Mouse (Mus musculus) heart, embryonic 16.5 days (tissue): ENCODE data around the gene Wdr73. TPM values are rescaled to one million over a fixed set of nuclear protein-coding genes. Genes with fewer than 3 reads are reported as not detected.

ENCODE experiments used
- ATAC-seq: fragments of 200-750 bp; cut with Nextera tagmentation; replicated peaks from 2 replicates; pipeline ENCODE4 v1.8.0; 2017; ENCODE audit warnings: moderate number of reproducible peaks; ENCODE audit not compliant: insufficient read depth, low FRiP score; ENCODE audit errors: extremely low read depth
- H3K27ac ChIP-seq: fragments of 300-500 bp; sonication (generic); 2 replicates; pipeline ENCODE4 v1.5.1; 2014; ENCODE audit warnings: mild to moderate bottlenecking, low read length, control low read depth, moderate library complexity
- H3K27me3 ChIP-seq: fragments of 300-500 bp; sonication (generic); 2 replicates; pipeline ENCODE4 v1.6.1; 2014; ENCODE audit warnings: low read length, mixed read lengths; ENCODE audit not compliant: control insufficient read depth, insufficient read depth
- H3K36me3 ChIP-seq: fragments of 300-500 bp; sonication (generic); 2 replicates; pipeline ENCODE4 v1.6.1; 2014; ENCODE audit not compliant: control insufficient read depth, insufficient read depth
- H3K4me1 ChIP-seq: fragments of 300-500 bp; sonication (generic); 2 replicates; pipeline ENCODE4 v1.6.1; 2014; ENCODE audit warnings: low read length, mixed read lengths; ENCODE audit not compliant: control insufficient read depth, insufficient read depth
- H3K4me2 ChIP-seq: fragments of 300-500 bp; sonication (generic); 2 replicates; pipeline ENCODE4 v1.6.1; 2014; ENCODE audit warnings: low read depth, mild to moderate bottlenecking, control low read depth, low read length
- H3K4me3 ChIP-seq: fragments of 300-500 bp; sonication (generic); 2 replicates; pipeline ENCODE4 v1.5.1; 2014; ENCODE audit warnings: mild to moderate bottlenecking, control low read depth, low read length
- H3K9ac ChIP-seq: fragments of 300-500 bp; sonication (generic); 2 replicates; pipeline ENCODE4 v1.6.1; 2014; ENCODE audit warnings: low read length, control low read depth
- H3K9me3 ChIP-seq: fragments of 300-500 bp; sonication (generic); replicated peaks from 2 replicates; pipeline ENCODE4 v1.6.1; 2016; ENCODE audit warnings: low read length; ENCODE audit not compliant: control insufficient read depth
- WGBS: fragments of 180-500 bp; shearing (Covaris S2); extraction: QIAGEN DNeasy Blood & Tissue Kit; methylation state at CpG from one replicate; pipeline ENCODE4 v1.1.7; 2014; 5-methylcytosine and 5-hydroxymethylcytosine counted together
- polyA plus RNA-seq: library from polyadenylated mRNA; unstranded; fragments of >200 nt; fragmentation: Nextera tagmentation; extraction: Ambion mirVana; gene quantifications from 2 replicates; pipeline ENCODE4 v1.2.1, GENCODE M21; 2015

The Wdr73 gene
- polyA plus RNA-seq, 1 experiment from 2014 or later: 21.5 TPM

DNA sequence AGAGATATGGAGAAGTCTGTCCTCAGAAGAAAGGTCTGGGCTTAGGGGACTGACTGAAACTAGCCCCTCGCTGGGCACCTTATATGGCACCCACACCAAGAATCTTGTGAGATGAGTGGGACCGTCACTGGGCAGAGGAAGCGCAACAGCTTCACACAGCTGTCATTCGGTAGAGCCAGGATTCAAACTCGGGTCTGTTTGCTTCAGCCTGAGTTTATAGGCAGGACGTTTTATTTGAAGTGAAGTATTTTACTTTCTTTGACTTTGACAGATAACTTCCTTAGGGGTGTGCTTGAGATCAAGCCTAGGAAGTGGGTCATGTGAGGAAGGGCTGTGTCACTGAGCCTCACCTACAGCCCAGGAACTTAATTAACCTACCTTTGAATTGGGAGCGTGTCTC, 35.5 kb downstream of the Wdr73 start:
- Histone ChIP-seq H3K9me3 (no peaks in the 10 kb centered on the region), H3K4me3 (no peak overlapping the region), H3K27me3 (no peaks in the 10 kb centered on the region), H3K36me3 (peaks cover 28% of the 10 kb centered on the region), H3K4me2 (peak overlapping the region; percentile 29), H3K27ac (peak overlapping the region; percentile 86), H3K9ac (0 out of 2 replicates have a peak overlapping the region, but pooled peaks have one; percentile 2), H3K4me1 (peaks cover 39% of the 10 kb centered on the region)
- WGBS: 77% methylated on average over 7 of the region's 7 CpGs
- ATAC-seq: no peak

DNA sequence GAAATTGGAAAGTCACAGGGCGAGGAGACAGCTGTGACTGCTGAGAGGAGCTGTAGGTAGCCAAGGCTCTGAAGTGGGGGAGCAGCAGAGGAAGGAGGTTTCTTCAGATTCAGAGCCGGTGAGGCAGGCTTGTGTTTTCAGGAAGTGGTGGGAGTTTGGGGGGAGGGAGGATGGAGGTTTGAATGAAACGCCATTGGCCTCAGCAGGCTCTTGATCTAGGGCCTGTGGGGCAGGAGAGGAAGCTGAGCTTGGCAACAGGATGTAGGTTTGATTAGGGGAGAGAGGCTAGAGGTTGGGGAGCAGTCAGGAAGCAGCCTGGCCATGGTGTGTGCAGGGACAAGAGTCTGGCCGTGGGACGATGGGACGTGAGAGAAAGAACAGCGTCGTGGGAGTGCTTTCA, 36.2 kb downstream of the Wdr73 start:
- no peak overlapping the region for H3K9ac ChIP-seq
- peak overlapping the region; percentile 29 for H3K4me2 ChIP-seq
- 53% methylated on average over 8 of the region's 8 CpGs for WGBS
- ATAC-seq: peak; percentile 34; the same call in 1 of the 2 replicates
- peaks cover 43% of the 10 kb centered on the region for H3K4me1 ChIP-seq
- no peaks in the 10 kb centered on the region for H3K27me3 ChIP-seq
- peak overlapping the region; percentile 0; the same call in 1 of the 2 replicates for H3K4me3 ChIP-seq
- peak overlapping the region; percentile 86 for H3K27ac ChIP-seq
- peaks cover 28% of the 10 kb centered on the region for H3K36me3 ChIP-seq
- H3K9me3 ChIP-seq: no peaks in the 10 kb centered on the region

GRCm38 (mm10) chr7:80864151-80864550, 36.9 kb downstream of the Wdr73 start:
- WGBS: 44% methylated on average over 1 of the region's 1 CpGs
- Histone ChIP-seq H3K4me2 (no peak overlapping the region), H3K27ac (peak overlapping the region; percentile 86), H3K9me3 (no peaks in the 10 kb centered on the region), H3K36me3 (peaks cover 27% of the 10 kb centered on the region), H3K9ac (no peak overlapping the region), H3K4me1 (peaks cover 44% of the 10 kb centered on the region), H3K27me3 (no peaks in the 10 kb centered on the region), H3K4me3 (no peak overlapping the region)
- ATAC-seq: no peak

GRCm38 (mm10) chr7:80863520-80863919, 37.5 kb downstream of the Wdr73 start:
- H3K4me2 ChIP-seq: peak overlapping the region; percentile 27; the same call in 1 of the 2 replicates

DNA sequence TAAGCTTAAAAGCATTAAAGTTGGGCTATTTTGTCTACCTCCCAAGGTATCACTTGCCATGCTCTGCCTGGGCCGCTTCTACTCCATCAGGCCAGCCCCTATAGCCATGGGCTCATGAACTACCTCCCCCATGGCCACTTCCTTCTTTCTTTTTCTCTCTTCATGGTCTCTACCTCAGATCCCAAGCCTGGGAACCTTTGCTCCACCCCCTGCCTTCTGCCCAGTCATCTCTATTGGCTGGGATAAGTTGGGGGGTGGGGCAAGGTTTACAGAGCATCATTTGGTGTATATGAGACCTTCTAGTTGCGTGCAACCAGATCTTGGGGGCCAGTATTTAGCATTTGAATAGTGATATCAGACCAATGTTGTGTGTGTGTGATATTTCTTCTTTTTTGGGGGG, 38.6 kb downstream of the Wdr73 start:
- Histone ChIP-seq H3K4me2 (no peak overlapping the region; the same call in 1 of the 2 replicates), H3K9ac (no peak overlapping the region), H3K9me3 (no peaks in the 10 kb centered on the region), H3K27me3 (no peaks in the 10 kb centered on the region), H3K4me3 (no peak overlapping the region), H3K36me3 (peaks cover 14% of the 10 kb centered on the region), H3K4me1 (peaks cover 44% of the 10 kb centered on the region), H3K27ac (no peak overlapping the region)
- WGBS: 93% methylated on average over 2 of the region's 2 CpGs
- ATAC-seq: no peak

More at GRCm38 (mm10) chr7:80863520-80863919, 37.5 kb downstream of the Wdr73 start:
- Histone ChIP-seq H3K9ac (peak overlapping the region; percentile 26; the same call in 1 of the 2 replicates), H3K4me3 (no peak overlapping the region), H3K9me3 (no peaks in the 10 kb centered on the region), H3K27me3 (no peaks in the 10 kb centered on the region), H3K4me1 (peaks cover 44% of the 10 kb centered on the region), H3K27ac (peak overlapping the region; percentile 86), H3K36me3 (peaks cover 24% of the 10 kb centered on the region)
- no peak for ATAC-seq
- WGBS: 73% methylated on average over 5 of the region's 5 CpGs

DNA sequence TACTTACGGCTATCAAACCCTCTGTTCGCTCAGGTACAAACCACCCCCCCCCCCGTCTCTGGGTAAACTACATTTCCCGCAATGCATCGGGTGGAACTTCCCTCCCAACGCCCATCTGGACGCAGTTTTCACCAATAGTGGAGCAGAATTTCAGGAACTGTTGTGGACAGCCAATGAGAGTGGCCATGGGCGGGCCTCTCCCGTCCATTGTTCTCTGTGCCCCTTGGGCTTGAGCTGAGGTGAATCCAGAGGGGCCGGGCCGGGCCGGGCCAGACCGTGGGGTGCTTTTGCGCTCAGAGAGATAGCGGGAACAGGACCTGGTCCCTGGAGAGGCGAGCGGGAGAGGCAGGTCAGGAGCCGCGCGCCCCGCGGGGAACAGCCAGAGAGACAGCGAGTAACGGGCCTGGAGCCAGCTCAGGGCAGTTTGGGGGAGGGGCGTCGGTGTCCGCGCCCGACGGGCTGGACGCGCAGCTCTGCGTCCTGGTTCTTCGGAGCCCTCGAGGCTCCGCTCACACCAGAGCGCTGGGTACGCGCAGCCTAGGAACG, 40.3 kb downstream of the Wdr73 start, which contains the start of gene Zscan2:
Gene Zscan2, plus strand, starts transcription at position 192 of the 546 bp plus-strand sequence.
- under 1% methylated on average over 40 of the region's 40 CpGs for WGBS
- no peaks in the 10 kb centered on the region for H3K9me3 ChIP-seq
- H3K4me3 ChIP-seq: peak within 1 kb of the TSS; percentile 85
- peak; percentile 97 for ATAC-seq
- H3K36me3 ChIP-seq: peaks cover 8% of the 10 kb centered on the region; the same call in 1 of the 2 replicates
- peak within 1 kb of the TSS; percentile 94 for H3K27ac ChIP-seq
- no peaks in the 10 kb centered on the region for H3K27me3 ChIP-seq
- peaks cover 38% of the 10 kb centered on the region for H3K4me1 ChIP-seq
- H3K4me2 ChIP-seq: peak within 1 kb of the TSS; percentile 93
- H3K9ac ChIP-seq: peak within 1 kb of the TSS; percentile 90

- Histone ChIP-seq H3K4me1 (peaks cover 35% of the 10 kb centered on the region), H3K27me3 (no peaks in the 10 kb centered on the region), H3K36me3 (0 out of 2 replicates have a peak, but pooled peaks cover 3% of the 10 kb centered on the region), H3K4me2 (peak overlapping the region; percentile 93), H3K4me3 (peak overlapping the region; percentile 85), H3K9me3 (no peaks in the 10 kb centered on the region), H3K27ac (peak overlapping the region; percentile 24; the same call in 1 of the 2 replicates), H3K9ac (peak overlapping the region; percentile 75)
- peak; percentile 45; the same call in 1 of the 2 replicates for ATAC-seq
- under 1% methylated on average over 13 of the region's 13 CpGs for WGBS
Measured at GRCm38 (mm10) chr7:80860227-80860626, 40.8 kb downstream of the Wdr73 start.

DNA sequence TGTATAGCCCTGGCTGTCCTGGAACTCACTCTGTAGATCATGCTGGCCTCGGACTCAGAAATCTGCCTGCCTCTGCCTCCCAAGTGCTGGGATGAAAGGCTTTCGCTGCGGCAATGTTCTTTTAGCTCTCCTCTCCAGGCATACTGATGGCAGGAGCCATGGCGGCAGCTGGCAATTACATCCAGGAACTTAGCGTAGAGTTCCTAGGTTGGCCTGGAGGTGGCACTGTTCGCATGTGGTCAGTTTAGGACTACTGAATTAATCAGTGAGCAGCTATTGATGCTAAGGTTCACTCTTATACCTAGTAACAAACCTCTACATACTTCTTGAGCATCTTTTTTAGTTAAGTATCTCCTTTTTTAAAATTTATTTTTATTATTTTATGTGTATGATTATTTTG, 43.9 kb downstream of the Wdr73 start:
- WGBS: 19% methylated on average over 6 of the region's 6 CpGs
- H3K9me3 ChIP-seq: no peaks in the 10 kb centered on the region
- ATAC-seq: no peak

GRCm38 (mm10) chr7:80855316-80855715, 45.8 kb downstream of the Wdr73 start:
- no peak for ATAC-seq
- H3K4me3 ChIP-seq: no peak overlapping the region
- no peaks in the 10 kb centered on the region for H3K9me3 ChIP-seq
- 0 out of 2 replicates have a peak, but pooled peaks cover 4% of the 10 kb centered on the region for H3K4me1 ChIP-seq
- H3K27me3 ChIP-seq: no peaks in the 10 kb centered on the region
- H3K4me2 ChIP-seq: no peak overlapping the region
- no peak overlapping the region for H3K9ac ChIP-seq
- H3K36me3 ChIP-seq: no peaks in the 10 kb centered on the region
- no peak overlapping the region for H3K27ac ChIP-seq

More for the DNA sequence above, 43.9 kb downstream of the Wdr73 start:
- Histone ChIP-seq H3K4me2 (no peak overlapping the region), H3K27ac (no peak overlapping the region), H3K9ac (no peak overlapping the region), H3K4me3 (no peak overlapping the region), H3K4me1 (peaks cover 11% of the 10 kb centered on the region), H3K27me3 (no peaks in the 10 kb centered on the region), H3K36me3 (no peaks in the 10 kb centered on the region)
